ENCODE assay signal across 18 mouse cellular contexts in the genomic region with DNA sequence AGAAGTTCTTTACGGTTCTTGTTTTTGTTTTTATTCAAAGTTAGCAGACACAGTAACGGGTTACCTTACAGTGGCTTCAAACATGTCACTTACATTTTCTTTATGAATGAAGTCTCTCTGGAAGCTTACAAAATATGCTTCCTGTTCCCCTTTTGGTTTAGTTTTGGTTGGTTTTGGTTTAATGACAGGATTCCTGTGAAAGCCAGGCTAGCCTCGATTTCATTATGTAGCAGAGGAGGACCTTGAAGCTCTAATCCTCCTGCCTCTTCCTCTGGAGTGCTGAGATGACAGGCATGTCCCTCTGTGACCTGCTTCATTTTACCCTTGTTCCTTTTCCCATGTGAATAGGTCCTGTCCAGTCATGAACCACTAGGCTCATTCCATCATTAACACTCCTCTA.
"Had no signal": no experiment of that assay in that cellular context is flagged by ENCODE, and none has a peak within 500 bp of the region (broad histone marks: within the 10 kb centered on the region; RNA-seq: fewer than 3 reads in every experiment).

No protein-coding gene starts in this region.

- H3K9me3 ChIP-seq: kidney, embryonic 15.5 days; limb, embryonic 10.5 days; liver, embryonic 13.5 days; midbrain, embryonic 15.5 days; neural tube, embryonic 13.5 days; stomach, embryonic 15.5 days had no signal

- H3K4me2 ChIP-seq: limb, embryonic 13.5 days; liver, embryonic 13.5 days; midbrain, embryonic 12.5 days; midbrain, embryonic 15.5 days; neural tube, embryonic 13.5 days; stomach, embryonic 15.5 days had no signal

- H3K9ac ChIP-seq: kidney, embryonic 15.5 days; limb, embryonic 13.5 days; liver, embryonic 13.5 days; midbrain, embryonic 12.5 days; midbrain, embryonic 15.5 days; neural tube, embryonic 13.5 days; stomach, embryonic 15.5 days had no signal

- H3K4me1 ChIP-seq: limb, embryonic 13.5 days; liver, embryonic 13.5 days; midbrain, embryonic 12.5 days; midbrain, embryonic 15.5 days; stomach, embryonic 15.5 days had no signal

- ATAC-seq: midbrain, embryonic 15.5 days had no signal

- H3K4me3 ChIP-seq: kidney, embryonic 15.5 days; limb, embryonic 10.5 days; limb, embryonic 13.5 days; liver, embryonic 13.5 days; midbrain, embryonic 12.5 days; midbrain, embryonic 15.5 days; myocyte; neural tube, embryonic 13.5 days; stomach, embryonic 15.5 days had no signal

- H3K27me3 ChIP-seq: kidney, embryonic 15.5 days; limb, embryonic 13.5 days; liver, embryonic 13.5 days; midbrain, embryonic 12.5 days; midbrain, embryonic 15.5 days; neural tube, embryonic 13.5 days; stomach, embryonic 15.5 days had no signal

- DNase-seq: kidney, adult 8-10 months; kidney, postnatal 10 days; kidney, postnatal 36 days; liver; liver, embryonic 13.5 days; lung, adult 2 months; lung, postnatal 14 days; lung, postnatal 4 days; spleen, adult 18-20 months; thymus, postnatal 25 days had no signal

- H3K36me3 ChIP-seq: kidney, embryonic 15.5 days; limb, embryonic 10.5 days; limb, embryonic 13.5 days; liver, embryonic 13.5 days; midbrain, embryonic 12.5 days; midbrain, embryonic 15.5 days; neural tube, embryonic 13.5 days; stomach, embryonic 15.5 days had no signal

- H3K27ac ChIP-seq: kidney, embryonic 15.5 days; limb, embryonic 10.5 days; limb, embryonic 13.5 days; liver, embryonic 13.5 days; midbrain, embryonic 12.5 days; midbrain, embryonic 15.5 days; neural tube, embryonic 13.5 days; stomach, embryonic 15.5 days had no signal
